Mouse (Mus musculus): Measurements from ENCODE around the gene Camk1d. TPM values are rescaled to one million over a fixed set of nuclear protein-coding genes. Genes with fewer than 3 reads are reported as not detected.
"Not testable (repeated sequence)": the region's sequence is repeated elsewhere in the genome, so short reads cannot be mapped to it uniquely, and the experiment has no call there.

The Camk1d gene
- polyA plus RNA-seq, 1 experiment, result 58.0 TPM

DNA sequence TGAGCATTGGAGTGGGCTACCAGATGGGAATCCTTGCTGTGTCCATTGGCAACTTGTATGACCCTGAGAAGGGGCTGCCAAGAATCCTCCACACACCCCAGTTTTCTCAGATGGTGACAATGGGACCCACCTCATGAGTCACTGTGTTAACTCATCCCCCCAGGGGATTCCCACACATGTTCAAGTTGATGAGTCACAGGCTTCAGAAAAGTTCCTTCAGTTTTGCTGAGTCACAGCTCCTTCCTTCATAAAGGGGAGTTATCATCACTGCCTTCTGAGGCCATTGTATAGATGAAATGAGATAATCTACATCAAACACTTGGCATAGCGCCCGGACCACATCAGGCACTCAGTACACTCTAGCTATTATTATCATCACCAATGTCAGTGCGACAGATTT is 99.4 kb downstream of the Camk1d start:
- H3K4me3 ChIP-seq (ENCODE audit: insufficient read depth, low read depth, low read length), result no peak overlapping the region
- peaks cover 34% of the 10 kb centered on the region for H3K4me1 ChIP-seq (ENCODE audit: control insufficient read depth, insufficient read depth, low read length)
- WGBS, result 49% methylated on average over 3 of the region's 3 CpGs
- H3K27ac ChIP-seq (ENCODE audit: insufficient read depth, low read depth, low read length), result no peak overlapping the region
- TF ChIP-seq POLR2A (IDR thresholded peaks at IDR 0.05; ENCODE audit: insufficient read depth, low read depth, low read length), result no peak
- TF ChIP-seq CTCF (IDR thresholded peaks at IDR 0.05; ENCODE audit: insufficient read depth, low read depth, low read length), result no peak

DNA sequence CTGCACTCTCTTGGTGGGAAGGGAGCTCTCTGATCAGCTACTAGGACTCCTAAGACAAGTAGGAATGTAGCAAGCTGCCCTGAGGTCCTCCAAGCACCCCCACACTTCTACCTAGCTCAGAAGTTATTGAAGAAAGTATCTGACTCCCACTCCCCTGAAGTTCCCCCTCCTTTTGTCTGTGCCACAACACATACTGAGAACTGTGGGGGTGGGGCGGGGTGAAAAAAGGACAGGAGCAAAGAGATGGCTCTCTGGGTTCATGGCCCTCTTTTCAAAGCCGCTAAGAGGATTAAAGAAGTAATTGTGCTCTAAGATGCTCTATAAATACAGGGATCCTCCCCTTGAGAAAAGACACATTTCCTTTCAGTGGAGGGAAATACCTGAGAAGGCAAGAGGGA is 100.0 kb downstream of the Camk1d start:
- WGBS, result 40% methylated on average over 2 of the region's 2 CpGs
- Histone ChIP-seq H3K27ac (ENCODE audit: insufficient read depth, low read depth, low read length) (0 out of 2 replicates have a peak overlapping the region, but pooled peaks have one; percentile 19), H3K4me3 (ENCODE audit: insufficient read depth, low read depth, low read length) (no peak overlapping the region), H3K4me1 (ENCODE audit: control insufficient read depth, insufficient read depth, low read length) (peaks cover 34% of the 10 kb centered on the region)
- TF ChIP-seq CTCF (IDR thresholded peaks at IDR 0.05; ENCODE audit: insufficient read depth, low read depth, low read length) (no peak), POLR2A (IDR thresholded peaks at IDR 0.05; ENCODE audit: insufficient read depth, low read depth, low read length) (no peak)

DNA sequence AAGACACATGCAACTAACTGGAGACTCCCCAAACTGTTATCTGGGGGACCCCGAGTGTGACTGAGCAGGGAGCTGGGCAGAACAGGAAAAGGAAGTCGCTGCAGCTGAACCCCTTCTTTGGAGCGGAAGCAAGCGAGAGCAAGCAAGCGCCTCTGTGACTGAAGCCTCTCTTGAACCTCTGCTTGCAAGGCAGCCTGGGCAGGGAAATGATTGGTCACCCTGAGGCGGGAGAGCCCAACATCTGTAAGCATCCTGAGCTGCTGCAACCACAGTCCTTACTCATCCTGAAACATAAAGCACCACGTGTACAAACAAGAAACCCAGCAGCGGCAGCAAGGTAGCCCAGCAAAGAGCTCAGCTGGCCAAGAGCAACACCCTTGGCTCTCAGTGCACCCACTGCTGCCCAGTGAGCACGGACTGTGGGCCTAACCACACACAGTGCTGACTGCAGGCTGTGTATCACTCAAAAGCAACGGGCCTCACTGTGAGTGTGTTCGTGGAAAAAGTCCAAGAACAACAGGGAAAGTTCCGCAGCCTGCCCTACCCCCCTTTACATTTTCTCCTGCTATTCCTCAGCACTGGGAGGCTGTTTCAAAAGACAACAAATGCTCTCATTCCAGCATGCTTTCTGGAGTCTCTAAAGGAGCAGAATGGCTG is 100.5 kb downstream of the Camk1d start:
- peaks cover 30% of the 10 kb centered on the region for H3K4me1 ChIP-seq (ENCODE audit: control insufficient read depth, insufficient read depth, low read length)
- 41% methylated on average over 12 of the region's 12 CpGs for WGBS
- H3K27ac ChIP-seq (ENCODE audit: insufficient read depth, low read depth, low read length), result 0 out of 2 replicates have a peak overlapping the region, but pooled peaks have one; percentile 19
- no peak overlapping the region for H3K4me3 ChIP-seq (ENCODE audit: insufficient read depth, low read depth, low read length)
- TF ChIP-seq POLR2A (IDR thresholded peaks at IDR 0.05; ENCODE audit: insufficient read depth, low read depth, low read length) (no peak), CTCF (IDR thresholded peaks at IDR 0.05; ENCODE audit: insufficient read depth, low read depth, low read length) (no peak)

DNA sequence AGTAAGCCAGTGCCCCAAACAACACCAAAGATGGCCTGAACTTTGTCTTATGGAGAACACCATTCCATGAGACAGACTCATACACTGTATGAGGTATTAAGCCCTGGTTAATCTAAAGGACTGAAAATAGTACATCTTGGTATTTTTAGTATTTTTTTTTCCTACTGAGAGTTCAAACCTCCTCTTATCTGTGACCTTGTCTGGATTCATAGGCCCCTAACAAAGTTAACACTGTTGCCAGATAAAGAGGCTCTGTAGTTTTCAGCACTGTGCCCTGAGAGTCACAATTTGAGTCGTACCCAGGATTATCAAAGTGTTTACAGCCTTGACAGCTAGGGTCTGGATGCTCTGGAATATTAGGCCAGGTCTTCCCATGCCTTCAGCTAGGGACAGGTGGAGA is 102.7 kb downstream of the Camk1d start:
- Histone ChIP-seq H3K27ac (ENCODE audit: insufficient read depth, low read depth, low read length) (peak overlapping the region; percentile 15; the same call in 1 of the 2 replicates), H3K4me1 (ENCODE audit: control insufficient read depth, insufficient read depth, low read length) (peaks cover 37% of the 10 kb centered on the region), H3K4me3 (ENCODE audit: insufficient read depth, low read depth, low read length) (no peak overlapping the region)
- no peak for TF ChIP-seq CTCF (IDR thresholded peaks at IDR 0.05; ENCODE audit: insufficient read depth, low read depth, low read length)
- no peak for TF ChIP-seq POLR2A (IDR thresholded peaks at IDR 0.05; ENCODE audit: insufficient read depth, low read depth, low read length)
- 57% methylated on average over 1 of the region's 1 CpGs for WGBS

DNA sequence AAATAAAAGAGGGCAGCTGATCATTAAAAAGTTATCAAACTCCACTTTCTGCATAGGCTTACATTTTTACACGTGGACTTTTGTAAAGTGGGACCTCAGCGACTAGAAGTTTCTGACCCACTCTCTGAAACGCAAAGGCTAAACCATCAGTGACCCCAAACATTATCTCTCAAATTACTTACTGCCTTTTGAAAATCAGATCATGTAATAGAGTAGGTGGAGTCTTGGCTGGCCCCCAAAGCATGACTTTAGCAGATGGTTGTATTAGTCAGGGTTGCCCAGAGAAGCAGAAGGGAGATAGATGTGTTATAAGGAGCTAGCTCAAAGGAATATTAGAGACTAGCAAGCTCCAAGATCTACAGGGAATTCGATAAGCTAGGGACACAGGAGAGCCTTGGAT is 103.8 kb downstream of the Camk1d start:
- Histone ChIP-seq H3K4me1 (ENCODE audit: control insufficient read depth, insufficient read depth, low read length) (peaks cover 37% of the 10 kb centered on the region), H3K4me3 (ENCODE audit: insufficient read depth, low read depth, low read length) (no peak overlapping the region), H3K27ac (ENCODE audit: insufficient read depth, low read depth, low read length) (no peak overlapping the region)
- WGBS, result 80% methylated on average over 4 of the region's 4 CpGs
- TF ChIP-seq CTCF (IDR thresholded peaks at IDR 0.05; ENCODE audit: insufficient read depth, low read depth, low read length) (no peak), POLR2A (IDR thresholded peaks at IDR 0.05; ENCODE audit: insufficient read depth, low read depth, low read length) (no peak)

DNA sequence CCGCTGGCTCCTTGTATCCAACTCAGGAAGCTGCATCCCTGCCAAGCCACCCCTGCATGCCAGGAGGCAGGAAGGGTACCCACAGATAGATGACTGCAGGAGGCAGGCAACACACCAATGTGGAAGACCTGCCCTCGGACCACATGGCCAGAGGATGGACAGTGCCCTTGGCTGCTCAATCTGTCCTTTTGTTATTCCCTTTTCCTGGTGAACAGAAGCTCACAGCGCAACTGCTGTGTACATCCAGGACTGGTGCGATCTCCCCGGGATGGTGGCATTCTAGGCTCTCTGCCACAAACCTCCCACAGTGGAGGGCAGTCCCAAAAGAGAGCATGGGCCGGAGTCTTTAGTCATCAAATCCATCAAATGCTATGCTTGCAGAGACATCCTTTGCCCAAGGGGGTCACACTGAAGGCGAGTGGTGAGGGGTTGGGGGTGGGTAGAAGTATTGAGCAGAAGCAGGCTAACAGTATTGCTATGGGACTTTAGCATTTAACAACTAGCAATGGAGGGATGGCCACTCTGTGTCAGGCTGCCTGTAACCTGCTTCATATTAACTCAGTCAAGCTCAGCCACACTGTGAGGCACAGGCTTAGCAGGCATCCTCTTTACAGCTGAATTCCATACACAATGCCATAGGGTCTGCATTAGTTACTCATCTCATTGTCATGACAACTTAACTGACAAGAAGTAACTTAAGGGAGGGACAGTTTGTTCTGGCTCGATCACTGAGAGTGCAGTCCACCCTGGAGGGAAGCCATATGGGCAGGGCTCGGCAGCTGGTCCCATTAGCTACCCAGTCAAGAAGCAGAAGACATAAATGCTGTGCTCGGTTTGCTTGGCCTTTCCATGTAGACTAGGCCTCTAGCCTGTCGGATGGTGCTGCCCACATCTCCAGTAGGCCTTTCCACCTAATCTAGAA is 106.1 kb downstream of the Camk1d start:
- TF ChIP-seq POLR2A (IDR thresholded peaks at IDR 0.05; ENCODE audit: insufficient read depth, low read depth, low read length), result no peak
- no peak for TF ChIP-seq CTCF (IDR thresholded peaks at IDR 0.05; ENCODE audit: insufficient read depth, low read depth, low read length)
- H3K4me1 ChIP-seq (ENCODE audit: control insufficient read depth, insufficient read depth, low read length), result peaks cover 26% of the 10 kb centered on the region
- WGBS, result 60% methylated on average over 11 of the region's 11 CpGs
- H3K4me3 ChIP-seq (ENCODE audit: insufficient read depth, low read depth, low read length), result no peak overlapping the region
- no peak overlapping the region for H3K27ac ChIP-seq (ENCODE audit: insufficient read depth, low read depth, low read length)

DNA sequence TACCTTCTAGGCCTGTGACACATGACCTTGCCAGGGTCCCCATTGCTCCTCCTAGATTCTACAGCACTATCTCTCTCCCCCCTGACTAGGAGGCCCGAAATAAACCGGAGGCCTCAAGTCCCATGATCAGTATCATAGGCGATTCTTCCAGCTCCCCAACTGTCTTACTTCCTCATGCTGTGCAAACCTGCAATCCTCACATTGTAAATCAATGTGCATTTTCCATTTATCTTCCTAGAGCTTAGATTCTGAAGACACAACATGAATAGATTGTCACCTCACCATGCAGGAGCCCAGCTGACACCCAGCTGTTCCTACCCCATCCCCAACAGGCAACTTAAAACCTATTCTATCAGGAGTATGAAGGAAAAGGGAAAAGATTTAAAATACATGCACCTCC is 108.5 kb downstream of the Camk1d start:
- no peak for TF ChIP-seq CTCF (IDR thresholded peaks at IDR 0.05; ENCODE audit: insufficient read depth, low read depth, low read length)
- no peak for TF ChIP-seq POLR2A (IDR thresholded peaks at IDR 0.05; ENCODE audit: insufficient read depth, low read depth, low read length)
- H3K27ac ChIP-seq (ENCODE audit: insufficient read depth, low read depth, low read length), result no peak overlapping the region
- WGBS, result 88% methylated on average over 3 of the region's 3 CpGs

DNA sequence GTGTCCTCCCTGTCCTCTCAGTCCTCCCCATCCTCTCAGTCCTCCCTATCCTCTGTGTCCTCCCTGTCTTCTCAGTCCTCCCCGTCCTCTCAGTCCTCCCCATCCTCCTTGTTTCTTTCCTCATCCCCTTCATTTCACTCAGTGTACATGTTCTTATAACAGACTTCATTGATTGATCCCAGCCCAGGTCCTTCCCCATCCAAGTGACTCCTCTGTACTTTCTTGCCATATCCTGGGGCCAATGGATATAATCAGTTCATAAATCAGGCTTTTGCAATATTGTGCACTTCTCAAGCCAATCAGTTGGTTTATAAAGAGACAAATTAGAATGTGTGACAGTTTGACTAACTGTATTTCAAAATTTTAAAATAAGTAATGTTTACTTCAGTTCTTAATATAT is 112.3 kb downstream of the Camk1d start:
- H3K4me1 ChIP-seq (ENCODE audit: control insufficient read depth, insufficient read depth, low read length), result peaks cover 10% of the 10 kb centered on the region
- H3K27ac ChIP-seq (ENCODE audit: insufficient read depth, low read depth, low read length), result no peak overlapping the region
- TF ChIP-seq POLR2A (IDR thresholded peaks at IDR 0.05; ENCODE audit: insufficient read depth, low read depth, low read length) (no peak), CTCF (IDR thresholded peaks at IDR 0.05; ENCODE audit: insufficient read depth, low read depth, low read length) (no peak)
- 94% methylated on average over 1 of the region's 1 CpGs for WGBS
- H3K4me3 ChIP-seq (ENCODE audit: insufficient read depth, low read depth, low read length), result no peak overlapping the region

More for the DNA sequence above, 108.5 kb downstream of the Camk1d start:
- H3K4me1 ChIP-seq (ENCODE audit: control insufficient read depth, insufficient read depth, low read length), result peaks cover 11% of the 10 kb centered on the region
- no peak overlapping the region for H3K4me3 ChIP-seq (ENCODE audit: insufficient read depth, low read depth, low read length)

DNA sequence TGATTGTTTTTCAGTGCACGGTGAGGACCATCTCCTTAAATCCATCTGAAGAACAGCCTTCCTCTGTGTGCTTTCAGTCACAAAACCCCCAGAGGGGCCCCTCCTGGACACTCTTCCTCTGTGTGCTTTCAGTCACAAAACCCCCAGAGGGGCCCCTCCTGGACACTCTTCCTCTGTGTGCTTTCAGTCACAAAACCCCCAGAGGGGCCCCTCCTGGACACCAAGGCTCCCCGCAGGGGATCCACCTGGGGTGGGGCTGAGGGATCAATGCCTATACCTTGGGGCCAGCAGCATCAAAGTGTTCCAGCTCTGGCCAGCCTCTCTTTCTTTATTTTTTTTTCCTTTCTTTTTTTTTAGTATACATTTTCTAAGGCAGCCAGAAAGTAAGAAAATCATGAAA is 113.1 kb downstream of the Camk1d start:
- WGBS, result 43% methylated on average over 2 of the region's 2 CpGs
- peaks cover 14% of the 10 kb centered on the region for H3K4me1 ChIP-seq (ENCODE audit: control insufficient read depth, insufficient read depth, low read length)
- H3K27ac ChIP-seq (ENCODE audit: insufficient read depth, low read depth, low read length); H3K4me3 ChIP-seq (ENCODE audit: insufficient read depth, low read depth, low read length): not testable (repeated sequence)
